Mouse (Mus musculus): ENCODE measurements around the gene Ccni. TPM values are rescaled to one million over a fixed set of nuclear protein-coding genes. Genes with fewer than 3 reads are reported as not detected.

Ccni gene
- polyA plus RNA-seq, 1 experiment from 2014 or later: 161 TPM

Other genes with a start within 250 kb of the Ccni start
- 0.14 and 0.31 TPM in 2 replicates for gene Sowahb, start 161.5 kb downstream of the Ccni start, polyA plus RNA-seq (2016; fragmentation: Nextera tagmentation; extraction: Ambion mirVana)
- gene Sept11, start 113.1 kb downstream of the Ccni start, polyA plus RNA-seq (2016; fragmentation: Nextera tagmentation; extraction: Ambion mirVana): 261 and 286 TPM in 2 replicates
- 1.5 and 2.9 TPM in 2 replicates for gene 2010109A12Rik, start within 50 bp of the Ccni start, polyA plus RNA-seq (2016; fragmentation: Nextera tagmentation; extraction: Ambion mirVana)
- 123 and 134 TPM in 2 replicates for gene Ccng2, start 60.8 kb upstream of the Ccni start, polyA plus RNA-seq (2016; fragmentation: Nextera tagmentation; extraction: Ambion mirVana)

Measured in hindbrain, embryonic 12.5 days (tissue).